Mouse (Mus musculus) frontal cortex, adult (tissue): ENCODE data around the gene Chd2.

Experiments
- ATAC-seq: cut with Nextera tagmentation; 2 replicates; pipeline ENCODE4 v1.9.2; 2017; ENCODE audit warnings: mild to moderate bottlenecking, moderate library complexity, mixed read lengths; ENCODE audit not compliant: low TSS enrichment

Chd2 gene

DNA sequence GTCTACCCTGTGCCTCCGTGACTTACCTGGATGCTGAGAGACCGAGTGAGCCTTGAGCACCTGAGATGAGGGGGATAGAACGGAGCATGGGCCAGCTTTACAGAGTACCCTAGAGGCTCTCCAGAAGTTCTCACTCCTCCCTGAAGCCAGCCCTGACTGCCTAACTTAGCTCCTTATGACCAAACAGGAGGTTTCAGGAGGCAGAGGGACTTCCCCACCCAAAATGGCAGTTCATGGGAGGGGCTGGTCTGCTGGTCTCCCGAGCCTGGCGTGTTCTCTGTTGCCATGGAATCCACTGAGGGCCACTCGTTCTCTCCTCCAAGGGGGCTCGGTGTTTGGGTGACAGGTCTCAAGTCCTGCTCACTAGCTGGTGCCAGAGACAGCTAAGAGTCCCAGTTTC lies 130.1 kb downstream of the Chd2 start:
- ATAC-seq: no peak

DNA sequence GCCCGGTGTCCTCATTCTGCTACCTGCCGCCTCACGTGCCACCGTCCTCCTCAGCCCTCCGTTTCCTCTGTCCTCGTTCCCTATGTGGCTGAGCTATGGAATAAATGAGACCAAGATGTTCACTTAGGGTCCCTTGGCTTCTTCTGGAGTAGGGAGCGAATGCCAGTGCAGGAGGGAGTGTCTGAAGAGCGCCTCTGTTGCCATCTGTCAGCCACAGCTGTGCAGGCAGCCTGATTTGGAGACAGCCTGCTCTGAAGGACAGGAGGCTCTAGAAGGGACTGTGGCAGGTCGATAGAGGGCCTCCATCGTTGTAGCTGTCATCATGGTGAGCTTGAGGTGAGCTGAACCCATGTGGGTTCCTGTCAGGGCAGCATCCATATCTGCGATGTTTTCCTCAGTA lies 136.1 kb downstream of the Chd2 start:
- ATAC-seq: peak; percentile 72

DNA sequence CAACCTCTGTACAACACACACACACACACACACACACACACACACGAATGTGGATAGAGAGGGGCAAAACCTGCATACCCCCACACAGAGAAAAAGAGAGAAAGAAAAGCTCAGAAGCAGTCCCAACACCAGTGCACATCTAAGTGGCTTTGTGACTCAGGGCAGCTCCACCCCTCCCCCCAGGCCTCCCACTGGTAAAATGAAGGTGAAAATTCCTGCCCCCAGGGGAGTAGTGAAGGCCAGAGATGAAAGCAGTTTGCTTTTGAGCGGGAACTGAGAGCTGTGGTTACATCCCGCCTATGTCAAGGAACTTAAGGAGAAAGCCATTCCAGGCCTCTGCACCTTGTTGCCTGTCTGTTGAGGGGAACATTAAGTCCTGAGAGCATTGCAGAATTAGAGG lies 138.1 kb downstream of the Chd2 start:
- ATAC-seq: no peak

DNA sequence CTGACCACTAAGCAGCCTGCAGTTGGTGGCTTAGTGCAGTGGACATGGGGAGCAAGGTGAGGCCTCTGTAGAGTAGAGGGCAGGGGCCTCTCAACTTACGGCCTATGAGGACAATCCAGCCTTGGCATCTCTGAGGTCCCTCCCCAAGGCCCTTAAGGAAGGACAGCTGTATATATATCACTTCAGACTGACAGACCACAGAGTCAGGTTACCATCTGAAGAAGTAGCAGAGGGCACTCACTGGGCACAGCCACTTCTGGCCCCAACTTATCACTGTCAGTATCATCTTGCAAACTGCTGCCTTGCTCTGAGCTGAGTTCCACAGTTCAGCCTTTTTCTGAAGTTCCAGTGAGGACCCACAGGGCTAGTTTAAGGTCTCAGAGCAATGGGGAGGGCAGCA lies 139.0 kb downstream of the Chd2 start:
- no peak for ATAC-seq

DNA sequence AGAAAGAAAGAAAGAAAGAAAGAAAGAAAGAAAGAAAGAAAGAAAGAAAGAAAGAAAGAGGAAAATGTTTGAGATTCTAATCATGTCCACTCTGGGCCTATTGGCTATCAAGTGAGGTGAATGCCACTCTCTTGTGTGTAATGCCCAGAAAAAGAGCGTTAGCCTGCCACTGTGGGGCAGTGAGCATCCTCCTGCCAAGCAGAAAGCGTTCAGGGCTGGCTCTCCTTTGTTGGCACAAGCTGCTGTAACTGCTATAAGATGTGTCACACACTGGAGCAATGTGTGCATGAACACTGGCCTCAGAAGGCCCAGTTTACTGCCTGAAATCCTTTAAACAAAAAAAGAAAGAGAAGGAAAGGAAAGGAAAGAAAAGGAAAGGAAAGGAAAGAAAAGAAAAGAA lies 139.5 kb downstream of the Chd2 start:
- ATAC-seq: no peak

DNA sequence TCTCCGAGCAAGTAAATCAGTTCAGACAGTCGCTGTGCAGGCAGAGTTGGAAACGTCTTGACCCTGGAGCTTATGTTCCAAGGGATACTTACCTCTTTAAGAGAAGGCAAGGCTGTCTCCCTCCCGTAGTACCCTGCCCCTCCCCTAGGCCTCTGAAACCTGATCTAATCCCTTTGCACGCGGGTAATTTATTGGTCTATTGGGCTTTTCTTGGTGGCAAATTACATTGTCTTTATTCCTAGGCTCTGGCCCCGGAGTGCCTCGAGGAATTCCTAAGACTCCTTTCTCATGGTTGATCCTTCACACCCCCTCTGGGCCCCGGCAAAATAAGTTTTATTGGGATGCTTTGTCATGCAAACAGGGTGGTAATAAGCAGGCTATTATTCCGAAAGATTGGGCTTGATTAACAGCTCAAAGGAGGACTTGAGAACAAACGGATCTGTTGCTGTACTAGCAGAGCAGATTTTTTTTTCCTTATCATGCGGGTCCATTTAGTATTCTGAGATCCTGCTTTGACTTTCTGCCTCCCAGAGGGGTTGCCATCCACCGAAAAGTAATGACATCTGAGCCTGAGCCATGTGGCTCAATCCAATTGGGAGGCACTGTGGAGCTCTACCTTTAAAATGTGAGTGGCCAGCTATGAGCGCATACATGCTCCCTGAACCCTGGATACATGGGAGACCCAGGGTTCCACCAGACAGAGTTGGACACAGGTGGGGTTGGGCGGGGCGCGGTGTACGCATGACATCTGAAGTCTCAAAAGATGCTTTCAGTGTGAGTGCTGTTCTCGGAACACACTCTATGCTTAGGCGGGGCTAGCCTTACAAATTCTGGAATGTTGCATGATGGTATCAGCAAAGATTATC lies 141.3 kb downstream of the Chd2 start:
- ATAC-seq: no peak

DNA sequence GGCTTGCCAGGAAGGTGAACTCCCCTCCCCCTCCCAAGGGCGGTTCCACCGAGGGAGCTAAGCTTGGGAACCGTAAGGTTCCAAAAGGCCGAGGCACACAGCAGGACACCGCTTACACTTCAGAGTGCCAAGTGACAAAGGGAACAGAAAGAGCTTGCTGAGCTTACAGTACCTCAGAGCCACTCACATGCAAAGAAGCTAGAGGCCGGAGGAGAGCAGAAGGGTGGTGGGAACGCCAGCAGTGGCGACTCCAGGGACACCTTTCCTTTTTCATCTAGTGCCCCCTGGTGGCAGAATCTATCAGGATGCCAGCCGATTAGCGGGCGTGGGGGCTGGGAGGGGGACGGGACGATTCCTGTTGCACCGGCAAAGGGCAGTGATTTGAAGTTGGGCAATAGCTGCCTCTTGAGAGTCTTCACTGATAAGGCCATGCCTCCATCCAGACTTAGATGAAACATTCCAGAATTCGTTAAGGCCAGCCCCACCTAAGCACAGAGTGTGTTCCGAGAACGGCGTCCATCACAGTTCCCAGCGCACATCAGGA lies 142.1 kb downstream of the Chd2 start:
- peak; percentile 77 for ATAC-seq

DNA sequence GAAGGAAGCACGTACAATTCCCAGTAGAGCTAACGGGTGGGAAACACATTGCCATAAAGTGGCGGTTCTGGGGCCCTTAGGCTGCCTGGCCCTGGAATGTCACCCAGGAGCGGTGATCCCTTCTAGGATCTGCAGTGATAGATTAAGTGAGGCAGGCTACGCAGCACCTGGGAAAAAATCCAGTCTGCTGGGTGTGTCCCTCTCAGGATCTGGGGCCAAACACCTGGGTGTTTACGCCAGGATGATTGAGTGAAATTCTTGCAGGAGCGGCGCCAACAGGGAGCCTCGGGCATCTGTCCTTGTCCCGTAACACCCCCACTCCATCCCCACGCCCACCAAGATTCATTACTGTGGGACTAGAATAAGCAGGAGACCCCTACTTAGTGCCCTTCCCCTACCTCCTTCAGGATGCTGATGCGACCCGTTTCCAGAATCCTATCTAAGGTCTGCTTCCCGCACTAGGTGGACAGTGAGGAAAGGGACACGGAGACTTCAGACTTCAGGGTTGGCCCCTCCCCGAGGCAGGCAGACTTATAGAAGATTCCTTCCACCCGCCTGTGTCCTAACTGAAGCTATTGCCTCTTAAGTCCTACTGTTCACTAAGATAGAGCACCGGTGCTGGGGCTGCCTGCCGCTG lies 142.7 kb downstream of the Chd2 start:
- ATAC-seq: peak; percentile 36; the same call in 1 of the 2 replicates

DNA sequence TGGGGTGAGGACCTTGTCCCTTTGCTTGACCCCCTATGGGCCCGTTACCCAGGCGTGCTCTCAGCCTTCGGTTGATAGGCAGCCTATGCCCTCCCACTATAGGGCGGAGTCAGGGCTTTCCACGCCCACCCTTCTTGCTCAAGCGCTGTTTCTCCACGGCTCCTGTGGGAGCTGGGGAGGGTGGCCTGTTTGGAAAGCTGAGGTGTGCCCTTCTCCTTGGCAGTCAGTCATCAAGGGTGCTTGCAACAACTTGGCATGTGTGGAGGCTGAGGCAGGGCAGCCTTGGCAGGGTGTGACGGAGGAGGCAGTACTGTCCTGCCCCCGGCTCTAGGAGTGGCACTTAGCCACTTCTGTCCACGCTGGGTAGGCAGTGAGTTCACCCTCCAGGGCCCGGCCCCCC lies 143.3 kb downstream of the Chd2 start:
- peak; percentile 55 for ATAC-seq

DNA sequence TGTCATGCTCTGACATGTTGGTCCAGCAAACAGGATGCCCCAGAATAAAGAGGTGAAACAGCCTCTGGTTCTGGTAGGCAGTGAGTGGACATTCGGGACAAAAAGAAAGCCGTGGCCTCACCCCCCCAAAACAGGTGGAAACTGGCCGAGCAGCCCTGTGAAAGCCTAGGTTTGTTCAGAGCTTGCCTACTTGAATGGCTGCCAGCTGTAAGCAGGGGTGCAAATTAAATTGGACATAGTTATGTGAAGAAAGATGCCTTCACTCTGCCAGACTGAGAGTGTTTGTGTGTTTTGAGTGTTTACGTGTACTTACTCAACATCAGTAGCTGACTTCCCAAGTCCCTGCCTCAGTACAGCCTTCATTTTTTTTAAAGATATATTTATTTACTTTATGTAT lies 147.6 kb downstream of the Chd2 start:
- no peak for ATAC-seq

DNA sequence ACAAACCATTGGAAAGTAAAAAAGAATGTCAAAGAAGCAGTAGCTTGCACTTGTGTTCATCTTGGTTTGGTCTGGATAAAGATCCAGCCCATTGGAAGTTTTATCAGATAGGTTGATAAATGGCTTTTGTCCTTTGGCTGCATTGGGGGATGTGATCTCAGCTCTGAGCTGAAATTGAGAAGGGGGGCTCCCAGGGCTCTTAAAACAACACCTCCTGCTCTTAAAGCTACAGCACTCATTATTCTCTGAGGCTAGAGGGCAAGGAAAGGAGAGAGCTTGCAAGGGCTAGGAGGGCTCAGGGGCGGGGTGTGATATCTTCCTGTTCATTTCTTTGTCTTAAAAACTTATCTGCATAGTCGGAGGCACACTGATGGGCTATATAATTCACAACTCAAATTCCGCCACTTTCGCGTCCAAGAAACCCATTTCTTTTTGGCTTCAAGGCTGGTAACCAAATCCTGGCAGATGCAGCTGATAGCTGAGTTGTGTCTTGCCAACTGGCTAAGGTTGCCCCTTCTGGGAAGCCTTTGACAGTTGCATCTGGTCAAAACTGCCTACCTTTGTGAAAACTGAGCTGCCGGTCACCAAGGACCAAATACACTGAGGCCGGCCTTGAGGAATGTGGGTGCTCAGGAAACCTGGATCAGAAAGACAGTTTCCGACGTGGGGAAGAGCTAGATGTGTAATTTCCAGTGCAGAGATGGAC lies 148.2 kb downstream of the Chd2 start:
- ATAC-seq: no peak

DNA sequence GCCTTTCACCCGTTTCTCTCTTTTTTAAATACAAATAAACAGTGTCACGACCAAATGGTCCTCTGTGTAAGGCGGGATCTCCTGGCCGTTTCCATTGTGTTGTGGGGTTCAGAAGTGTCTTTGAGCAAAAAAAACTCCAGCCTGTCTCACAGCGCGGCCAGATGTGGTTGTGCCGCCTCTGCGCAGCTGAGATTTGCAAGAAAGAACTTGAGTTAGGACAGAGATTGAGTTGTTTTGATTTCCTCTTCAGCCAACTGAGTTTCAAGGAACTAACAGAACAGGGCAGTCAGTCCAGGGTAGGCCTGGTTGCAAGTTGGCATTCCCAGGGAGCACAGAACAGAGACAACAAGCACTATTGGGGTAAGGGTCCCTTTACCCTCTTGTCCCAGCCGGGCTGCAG lies 149.3 kb downstream of the Chd2 start:
- ATAC-seq: no peak

DNA sequence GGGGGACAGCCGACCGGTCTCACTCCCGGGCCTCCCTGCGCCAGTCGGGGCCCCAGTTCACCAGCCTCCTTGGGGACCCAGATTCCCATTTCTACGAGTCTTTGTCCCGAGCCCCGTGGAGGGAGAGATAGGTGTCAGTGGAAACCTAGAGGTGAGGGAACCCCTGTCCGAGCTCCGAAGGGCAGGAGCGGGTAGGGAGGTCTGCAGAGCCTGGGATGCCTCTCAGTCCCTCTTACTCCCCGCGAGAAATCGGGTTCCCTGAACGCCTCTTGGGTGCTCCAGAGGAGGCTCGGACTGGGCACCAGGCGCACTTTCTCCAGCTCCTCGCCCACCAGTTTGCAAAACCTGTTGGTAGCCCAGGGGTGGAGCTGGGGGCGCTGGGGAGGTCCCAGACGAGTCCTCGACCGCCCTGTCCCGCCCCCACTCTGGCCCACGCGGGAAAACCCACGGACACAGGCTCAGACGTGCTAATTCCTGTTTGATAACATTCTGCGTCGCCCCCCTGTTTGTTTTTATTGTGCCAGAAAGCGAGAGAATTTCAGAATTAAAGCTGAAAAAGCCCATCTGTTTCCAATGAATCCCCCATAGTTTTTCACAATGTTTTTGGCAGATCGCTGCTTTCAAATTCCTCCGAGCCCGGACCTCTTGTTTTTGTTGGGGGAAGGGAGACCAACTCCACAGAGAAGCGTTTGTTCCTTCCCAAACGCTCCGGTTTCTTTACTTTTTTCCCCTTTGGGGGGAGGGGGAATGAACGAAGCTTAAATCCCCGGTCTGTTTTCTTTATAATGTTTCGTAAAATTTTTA lies 149.9 kb downstream of the Chd2 start:
- 0 out of 2 replicates have a peak, but pooled peaks have one; percentile 1 for ATAC-seq

DNA sequence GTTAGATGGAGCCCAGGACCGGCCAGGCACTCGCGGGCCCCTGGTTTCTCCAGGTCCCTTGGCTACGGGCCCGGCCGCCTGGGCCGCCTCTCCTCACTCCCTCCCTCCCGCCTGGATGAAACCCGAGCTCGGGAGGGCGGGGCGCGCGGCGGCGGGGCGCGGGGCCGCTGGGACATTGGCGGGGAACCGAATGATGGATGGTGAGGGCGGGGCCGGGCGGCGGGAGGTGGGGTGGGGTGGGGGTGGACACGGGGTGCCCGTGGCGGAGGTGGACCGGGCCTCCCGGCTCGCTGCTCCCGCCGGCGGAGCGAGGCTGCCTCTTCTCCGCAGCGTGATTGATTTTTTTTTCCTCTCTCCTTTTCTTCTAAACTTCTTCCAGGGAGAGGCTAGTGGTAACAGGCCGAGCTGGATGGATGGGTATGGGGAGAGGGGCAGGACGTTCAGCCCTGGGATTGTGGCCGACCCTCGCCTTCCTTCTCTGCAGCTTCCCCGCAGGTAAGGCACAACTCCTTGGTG lies 150.6 kb downstream of the Chd2 start:
- peak; percentile 67 for ATAC-seq

DNA sequence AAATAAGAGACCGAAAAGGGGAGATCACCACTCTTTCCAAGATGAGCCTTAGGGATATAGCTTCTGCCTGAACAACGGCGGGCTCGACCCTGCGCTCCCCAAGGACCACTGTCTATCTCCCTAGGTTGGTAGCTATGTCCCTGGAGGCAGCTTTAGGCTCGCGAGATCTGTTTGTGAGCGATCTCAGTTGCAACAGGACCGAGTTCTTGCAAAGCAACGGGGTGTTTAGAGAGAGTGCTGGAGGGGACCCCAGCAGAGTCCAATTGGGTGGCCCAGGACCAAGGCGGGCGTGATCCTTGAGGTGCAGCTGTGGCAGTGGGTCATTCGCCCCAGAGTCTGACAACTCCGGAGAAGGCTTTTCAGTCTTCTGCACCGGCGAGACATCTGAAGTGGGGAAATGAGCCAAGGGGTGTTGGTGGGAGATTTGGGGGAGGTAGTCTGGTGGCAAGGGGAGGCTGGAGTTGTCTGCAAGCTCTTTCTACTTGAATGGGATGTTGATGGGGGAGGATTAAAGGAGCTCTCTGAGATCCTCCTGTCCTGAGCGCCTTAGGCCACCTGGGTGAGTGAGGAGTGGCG lies 151.1 kb downstream of the Chd2 start:
- ATAC-seq: peak; percentile 13; the same call in 1 of the 2 replicates

DNA sequence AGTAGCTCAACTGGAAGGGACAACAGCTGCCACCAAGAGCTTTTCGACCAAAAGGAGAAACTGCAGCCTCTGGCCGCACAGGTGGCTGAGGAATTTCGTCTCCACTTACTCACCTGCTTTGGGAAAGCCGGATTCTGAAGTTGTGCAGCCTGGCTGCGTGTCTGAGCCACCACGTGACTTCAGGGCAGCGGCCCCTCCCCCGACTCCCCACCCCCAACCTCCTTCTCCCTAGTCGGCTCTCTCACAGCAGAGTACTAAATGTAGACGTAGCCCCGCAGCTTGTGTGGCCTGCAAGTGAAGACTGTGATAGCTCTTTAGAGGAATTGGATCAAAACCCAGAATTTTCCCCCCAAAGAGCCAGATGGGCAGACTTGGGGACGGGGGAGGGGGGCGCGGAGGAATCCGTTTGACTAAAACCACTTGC lies 151.7 kb downstream of the Chd2 start:
- ATAC-seq: no peak

DNA sequence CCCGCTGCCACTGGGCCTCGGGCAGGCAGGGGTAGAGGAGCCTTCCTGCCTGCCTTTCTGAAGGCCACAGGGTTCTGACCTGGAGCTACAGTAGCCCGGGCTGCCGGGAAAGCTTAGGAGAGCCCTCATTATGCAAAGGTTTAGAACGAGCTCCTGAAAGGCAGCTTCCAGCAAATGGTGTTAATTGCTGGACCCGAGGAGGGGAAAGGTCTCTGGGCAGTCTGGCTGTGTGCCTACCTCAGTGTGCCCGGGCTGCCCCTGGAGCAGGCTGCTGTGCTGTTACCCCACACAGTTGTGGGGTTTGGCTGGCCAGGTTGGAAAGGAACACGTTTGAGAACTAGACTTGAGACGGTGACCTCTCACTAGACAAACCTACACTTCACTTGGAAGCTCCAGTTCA lies 152.2 kb downstream of the Chd2 start:
- no peak for ATAC-seq

DNA sequence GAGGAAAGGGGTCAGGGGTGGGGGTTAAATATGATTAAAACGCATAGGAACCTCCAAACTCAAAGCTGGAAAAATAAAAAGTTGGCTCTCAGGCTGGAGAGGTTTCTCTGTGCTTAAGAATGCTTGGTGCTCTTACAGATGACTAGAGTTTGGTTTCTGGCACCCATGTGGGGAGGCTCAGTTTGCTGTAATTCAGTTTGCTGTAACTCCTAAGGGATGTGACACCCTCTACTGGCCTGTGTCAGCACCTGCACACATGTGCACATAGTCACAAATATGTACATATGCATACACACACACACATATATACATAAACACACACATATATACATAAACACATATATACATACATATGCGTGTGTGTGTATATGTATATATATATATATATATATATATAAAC lies 152.8 kb downstream of the Chd2 start:
- ATAC-seq: no peak

DNA sequence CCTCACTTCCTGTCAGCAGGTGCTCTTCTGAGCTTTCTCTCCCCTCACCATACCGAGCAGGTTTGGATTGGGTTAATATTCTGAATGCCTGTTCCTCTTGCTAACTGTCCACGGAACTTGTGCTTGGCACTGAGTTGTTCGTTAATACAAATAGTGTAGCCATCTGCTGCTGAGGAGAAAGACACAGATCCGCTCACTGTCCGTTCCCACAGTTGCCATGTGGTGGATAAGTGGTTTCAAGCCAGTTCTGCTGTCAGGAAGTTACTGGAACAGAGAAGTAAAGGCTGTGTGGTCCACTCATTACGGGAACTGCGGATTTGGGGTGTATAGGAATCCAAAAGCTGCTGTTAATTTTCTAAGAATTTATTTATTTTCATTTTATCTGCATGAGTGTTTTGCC lies 158.8 kb downstream of the Chd2 start:
- no peak for ATAC-seq

DNA sequence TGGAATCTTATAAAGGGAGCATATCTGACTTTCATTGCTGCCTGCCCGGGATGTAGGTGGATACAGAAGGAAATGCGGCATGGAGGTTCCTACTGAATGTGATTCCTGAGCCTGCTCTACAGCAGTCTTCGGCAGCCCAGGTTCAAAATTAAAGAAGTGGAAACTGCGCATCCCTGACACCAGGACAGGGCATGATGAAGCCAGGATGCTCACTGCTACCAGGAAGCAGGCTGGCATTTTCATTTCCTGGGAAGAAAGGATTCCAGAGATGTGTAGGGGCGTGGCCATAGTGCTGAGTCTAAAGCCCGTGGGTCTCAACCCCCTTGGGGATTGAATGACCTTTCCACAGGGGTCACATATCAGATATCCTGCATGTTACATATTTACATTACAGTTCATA lies 163.6 kb downstream of the Chd2 start:
- no peak for ATAC-seq

DNA sequence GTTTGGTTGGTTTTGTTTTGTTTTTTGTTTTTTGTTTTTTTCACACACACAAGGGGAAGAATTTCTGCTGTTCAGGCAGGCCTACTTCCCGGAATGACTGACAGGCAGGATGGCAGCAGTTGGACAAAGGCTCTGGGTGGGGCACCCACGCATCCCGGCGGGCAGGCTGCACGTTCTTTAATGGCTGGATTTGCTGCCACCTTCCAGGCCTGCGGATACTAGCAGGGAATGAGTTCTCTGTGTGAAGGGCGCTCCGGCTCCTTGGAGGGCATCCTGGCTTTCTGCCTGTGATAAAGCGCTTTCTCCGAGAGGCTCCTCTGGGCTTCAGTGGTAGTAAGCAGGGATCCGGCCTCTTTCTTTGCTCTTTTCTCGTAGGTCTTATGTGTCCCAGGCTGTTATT lies 164.3 kb downstream of the Chd2 start:
- no peak for ATAC-seq
